Mouse (Mus musculus) forelimb bud, embryonic 11.5 days (tissue): Measurements from ENCODE around the gene Lrrc30.

Experiments used
- DNase-seq: peaks from one replicate; pipeline ENCODE4 v3.0.0-alpha.2; 2012; ENCODE audit warnings: low read depth, low spot score

The Lrrc30 gene

DNA sequence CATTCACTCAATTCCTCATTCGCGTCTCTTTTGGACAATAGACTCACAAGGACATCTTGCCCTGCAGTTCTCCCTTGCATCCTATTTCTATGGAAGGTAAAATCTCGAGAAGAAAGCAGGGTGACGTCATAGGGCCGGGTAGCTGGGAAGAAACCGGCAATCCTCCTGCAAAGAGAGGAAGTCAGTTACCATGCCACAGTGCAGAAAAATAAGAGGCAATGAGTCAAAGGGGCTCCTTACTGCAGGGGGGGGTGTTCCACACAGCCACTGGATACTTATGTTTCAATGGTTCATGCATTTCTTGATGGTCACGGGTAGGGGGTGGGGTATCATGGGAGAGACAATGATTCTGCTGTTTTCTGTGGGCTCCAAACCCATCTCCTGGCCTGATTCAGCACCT lies 49.1 kb downstream of the Lrrc30 start:
- no peak for DNase-seq

DNA sequence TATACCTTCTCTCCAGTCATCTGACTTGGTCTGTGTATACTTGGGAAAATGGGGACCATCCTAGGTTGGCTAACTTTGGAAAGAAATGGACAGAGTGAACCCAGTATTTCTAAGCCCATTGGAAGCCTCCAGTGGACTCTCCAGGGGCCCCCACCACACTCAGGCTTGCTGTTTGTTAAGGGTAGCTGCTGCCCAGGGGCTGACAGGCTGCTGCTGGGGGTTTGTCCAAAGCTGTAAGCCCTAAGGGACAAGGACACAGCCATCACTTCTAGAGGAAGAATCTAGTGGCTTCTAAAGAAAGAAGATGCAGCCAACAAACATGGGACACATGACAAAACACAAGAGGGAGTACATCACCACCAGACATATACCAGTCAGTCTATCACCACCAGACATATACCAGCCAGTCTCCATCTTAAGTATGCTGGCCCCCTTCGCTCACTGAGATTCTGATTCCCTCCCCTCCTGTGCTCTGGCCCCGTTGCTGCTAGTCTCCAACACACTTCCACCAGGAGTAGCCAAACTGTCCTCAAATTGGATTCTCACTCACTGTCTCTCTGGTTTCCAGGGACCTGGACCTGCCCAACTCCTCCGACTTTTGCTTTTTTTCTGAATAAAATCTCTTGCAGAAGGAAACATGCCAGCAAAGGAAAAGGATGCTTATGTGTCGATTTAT lies 49.7 kb downstream of the Lrrc30 start:
- no peak for DNase-seq

DNA sequence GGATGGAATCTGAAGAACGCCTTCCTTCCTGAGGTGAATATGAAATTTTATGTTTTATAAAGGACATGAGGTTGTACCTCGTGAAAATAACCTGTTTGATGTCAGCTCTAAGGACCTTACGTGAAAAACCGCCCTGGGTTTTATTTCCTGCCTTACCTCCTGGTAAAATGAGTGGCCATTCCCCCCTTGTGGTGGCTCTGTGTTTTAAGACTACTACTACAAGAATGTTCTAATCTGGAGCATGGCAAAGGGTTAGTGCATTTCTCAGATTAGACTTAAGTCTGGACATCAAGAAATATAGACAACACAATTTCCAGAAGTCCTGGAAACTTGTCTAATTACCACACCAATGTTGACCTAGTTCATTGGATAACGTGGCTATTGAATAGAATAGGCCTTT lies 50.7 kb downstream of the Lrrc30 start:
- no peak for DNase-seq
